Mouse (Mus musculus) CH12.LX (cell line): Measurements from ENCODE around the gene Cfap126. TPM values are rescaled to one million over a fixed set of nuclear protein-coding genes. Genes with fewer than 3 reads are reported as not detected.
"Not testable (repeated sequence)": the region's sequence is repeated elsewhere in the genome, so short reads cannot be mapped to it uniquely, and the experiment has no call there.

Experiments used
- DNase-seq: peaks from one replicate; pipeline ENCODE4 v3.0.0-alpha.2; 2013; ENCODE audit errors: extremely low read depth
- H3K27ac ChIP-seq: 2 replicates; pipeline ENCODE4 v1.5.1; 2012; ENCODE audit warnings: low read depth, mild to moderate bottlenecking, control low read depth, moderate library complexity; ENCODE audit not compliant: insufficient read depth
- H3K27me3 ChIP-seq: replicated peaks from 2 replicates; pipeline ENCODE3; 2012; ENCODE audit warnings: inconsistent platforms
- H3K36me3 ChIP-seq, 2 experiments: replicated peaks in 1 of 2; 2 replicates each; pipeline versions ENCODE3 to v1.6.1; 2012; ENCODE audit warnings: inconsistent platforms in 1 of 2, low read length in 1 of 2, mild to moderate bottlenecking in 1 of 2, mixed read lengths in 1 of 2, moderate library complexity in 1 of 2; ENCODE audit not compliant: control insufficient read depth in 1 of 2, insufficient read depth in 1 of 2
- H3K4me1 ChIP-seq, 2 experiments: 2 replicates each; pipeline ENCODE4 v1.6.1; 2012; ENCODE audit warnings: inconsistent platforms in 1 of 2, moderate library complexity in 1 of 2; ENCODE audit not compliant: insufficient read depth in 2 of 2, control insufficient read depth in 1 of 2
- H3K4me2 ChIP-seq: 2 replicates; pipeline ENCODE4 v1.6.1; 2012; ENCODE audit warnings: low read depth, mild to moderate bottlenecking, control low read depth; ENCODE audit not compliant: poor library complexity, insufficient read depth, severe bottlenecking
- H3K4me3 ChIP-seq, 3 experiments: fragments of 150-350 bp in 1 of 3; sonication (generic) in 1 of 3; replicated peaks in 1 of 3; 2 replicates each; pipeline versions ENCODE3 to v1.5.1; 2011 to 2012; ENCODE audit warnings: low read depth in 2 of 3, low read length in 2 of 3, mild to moderate bottlenecking in 2 of 3, moderate library complexity in 2 of 3, control low read depth in 1 of 3, improper control_type of control experiment in 1 of 3, inconsistent platforms in 1 of 3, mixed read lengths in 1 of 3; ENCODE audit not compliant: poor library complexity in 1 of 3
- H3K79me2 ChIP-seq: replicated peaks from 2 replicates; pipeline ENCODE4 v1.6.1; 2012; ENCODE audit warnings: mild to moderate bottlenecking, moderate library complexity; ENCODE audit not compliant: control insufficient read depth, poor library complexity, insufficient read depth, severe bottlenecking; ENCODE audit errors: extremely low read depth
- H3K9ac ChIP-seq: 2 replicates; pipeline ENCODE4 v1.6.1; 2012; ENCODE audit warnings: low read depth, mild to moderate bottlenecking, control low read depth, moderate library complexity; ENCODE audit not compliant: insufficient read depth
- H3K9me3 ChIP-seq: replicated peaks from 2 replicates; pipeline ENCODE3; 2012; ENCODE audit warnings: low read length, inconsistent platforms, mixed read lengths
- ELF1 ChIP-seq: IDR thresholded peaks from 2 replicates; pipeline ENCODE4 v1.6.1; 2014; ENCODE audit warnings: low read depth, mild to moderate bottlenecking, inconsistent platforms, low read length, improper control_type of control experiment
- TBP ChIP-seq: conservative IDR thresholded peaks from 2 replicates; pipeline ENCODE4 v1.6.1; 2011; ENCODE audit warnings: low read depth, low read length, improper control_type of control experiment
- dilution Hi-C: fragments of 300-500 bp; cut with MboI; formaldehyde crosslinking; loops from 2 replicates; pipeline ENCODE4 v1.14.3; 2020; ENCODE audit warnings: low sequenced_read_pairs; ENCODE audit not compliant: extremely low pct_unique_long_range_greater_than_20kb, extremely low pct_ligation_motif_present
- in situ Hi-C: fragments of 300-500 bp; cut with MboI; formaldehyde crosslinking; loops from 3 replicates; pipeline ENCODE4 v1.14.3; 2019; ENCODE audit warnings: low sequenced_read_pairs, low pct_ligation_motif_present, low pct_unique_long_range_greater_than_20kb, mixed read lengths
- polyA plus RNA-seq: library from polyadenylated mRNA; unstranded; fragments of >175 nt; gene quantifications from 2 replicates; pipeline ENCODE4 v1.2.1, GENCODE M21; 2012; ENCODE audit warnings: low read depth; ENCODE audit not compliant: insufficient read length
- total RNA-seq, 2 experiments: library from RNA; depleted of rRNA; stranded (reverse); fragments of 300-350 nt in 1 of 2; fragments of >200 nt in 1 of 2; gene quantifications; 2 replicates each; pipeline ENCODE4 v1.2.3; 2012 to 2014

The Cfap126 gene
- total and polyA plus RNA-seq, 3 experiments: 0.79 to 3.4 (median 2.0) TPM

GRCm38 (mm10) chr1:171065243-171065587 lies 48.5 kb upstream of the Cfap126 start:
- H3K79me2 ChIP-seq, DNase-seq, H3K4me2 ChIP-seq, H3K4me1 ChIP-seq, H3K27me3 ChIP-seq, in situ Hi-C loops, dilution Hi-C loops, H3K9ac ChIP-seq, H3K27ac ChIP-seq, H3K9me3 ChIP-seq, H3K36me3 ChIP-seq: not testable (repeated sequence)
- peak; percentile 43; the same call in 1 of the 2 replicates for TF ChIP-seq ELF1
- peak overlapping the region in 2 of 3 experiments; percentile 26 to 31 for H3K4me3 ChIP-seq

DNA sequence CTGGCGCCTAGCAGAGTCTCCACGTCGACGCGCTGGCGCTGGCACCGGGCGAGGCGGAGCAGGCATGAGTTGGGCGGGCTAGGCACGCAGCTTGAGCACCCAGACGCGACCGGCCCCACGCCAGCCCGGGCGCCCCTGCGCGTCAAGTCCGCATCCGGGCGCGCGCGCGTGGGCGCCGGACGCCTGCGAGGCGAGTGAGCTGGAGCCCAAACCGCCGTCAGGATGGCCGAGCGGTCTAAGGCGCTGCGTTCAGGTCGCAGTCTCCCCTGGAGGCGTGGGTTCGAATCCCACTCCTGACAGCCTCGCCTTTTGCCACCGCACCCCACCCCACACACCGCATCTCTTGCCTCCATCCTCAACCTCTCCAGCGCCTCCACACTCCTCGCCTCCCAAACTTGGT lies 48.0 kb upstream of the Cfap126 start:
- TF ChIP-seq TBP: peak; percentile 75
- dilution Hi-C loops, H3K27me3 ChIP-seq, H3K27ac ChIP-seq, H3K4me2 ChIP-seq, in situ Hi-C loops, H3K9ac ChIP-seq, H3K79me2 ChIP-seq, H3K36me3 ChIP-seq, H3K4me1 ChIP-seq, DNase-seq, H3K9me3 ChIP-seq: not testable (repeated sequence)
- H3K4me3 ChIP-seq: peak overlapping the region in 1 of 3 experiments; percentile 40

GRCm38 (mm10) chr1:171066583-171066982 lies 47.1 kb upstream of the Cfap126 start:
- dilution Hi-C loops, H3K79me2 ChIP-seq, H3K27ac ChIP-seq, H3K4me1 ChIP-seq, H3K36me3 ChIP-seq, H3K9ac ChIP-seq, H3K27me3 ChIP-seq, H3K9me3 ChIP-seq, H3K4me2 ChIP-seq, H3K4me3 ChIP-seq, DNase-seq, in situ Hi-C loops: not testable (repeated sequence)
- TF ChIP-seq TBP (0 out of 2 replicates have a peak, but pooled peaks have one; percentile 28), ELF1 (0 out of 2 replicates have a peak, but pooled peaks have one; percentile 6)

DNA sequence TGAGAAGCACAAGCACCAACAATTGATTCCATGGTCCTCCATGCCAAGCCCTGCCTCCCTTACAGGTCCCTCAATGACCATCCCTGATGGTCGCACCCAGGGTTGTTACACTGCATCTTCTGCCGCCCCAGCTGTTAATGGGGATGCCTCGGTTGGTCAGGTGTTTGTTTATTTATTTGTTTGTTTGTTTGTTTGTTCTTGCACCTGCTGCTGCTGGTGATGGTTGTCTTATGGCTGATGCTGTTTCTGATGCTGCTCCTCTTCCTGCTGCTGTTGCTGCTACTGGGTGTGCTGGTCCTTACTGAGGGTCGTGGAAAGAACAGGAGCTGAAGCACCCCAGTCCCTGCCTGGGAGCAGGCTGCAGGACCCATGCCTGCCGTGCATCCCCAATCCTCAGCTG lies 45.8 kb upstream of the Cfap126 start:
- H3K36me3 ChIP-seq, H3K4me2 ChIP-seq, H3K27ac ChIP-seq, DNase-seq, H3K4me1 ChIP-seq, in situ Hi-C loops, H3K4me3 ChIP-seq, dilution Hi-C loops, H3K9ac ChIP-seq, H3K27me3 ChIP-seq, H3K79me2 ChIP-seq, H3K9me3 ChIP-seq: not testable (repeated sequence)

- H3K9me3 ChIP-seq, H3K27me3 ChIP-seq, H3K4me1 ChIP-seq, H3K4me3 ChIP-seq, H3K9ac ChIP-seq, dilution Hi-C loops, H3K36me3 ChIP-seq, H3K4me2 ChIP-seq, DNase-seq, H3K79me2 ChIP-seq, H3K27ac ChIP-seq, in situ Hi-C loops: not testable (repeated sequence)
Observed at GRCm38 (mm10) chr1:171069508-171069907, 44.2 kb upstream of the Cfap126 start.

DNA sequence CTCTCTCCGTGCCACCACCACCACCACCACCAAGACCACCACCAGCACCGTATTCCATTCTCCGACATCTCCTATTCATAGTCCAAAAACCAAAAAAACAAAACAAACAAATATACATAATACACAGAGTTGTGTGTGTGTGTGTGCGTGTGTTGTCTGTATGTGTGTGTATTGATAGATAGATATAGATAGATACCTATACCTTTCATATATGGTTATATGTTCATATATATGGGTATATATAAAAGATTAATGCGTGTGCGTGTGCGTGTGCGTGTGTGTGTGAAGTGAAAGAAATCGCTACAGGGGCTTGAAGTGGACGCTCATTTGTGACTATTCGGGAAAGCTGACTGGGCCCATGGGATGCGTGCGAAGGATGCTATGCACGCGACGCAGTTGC lies 42.8 kb upstream of the Cfap126 start:
- H3K9me3 ChIP-seq, DNase-seq, in situ Hi-C loops, H3K27me3 ChIP-seq, H3K27ac ChIP-seq, H3K4me3 ChIP-seq, H3K79me2 ChIP-seq, H3K4me2 ChIP-seq, H3K9ac ChIP-seq, dilution Hi-C loops, H3K36me3 ChIP-seq, H3K4me1 ChIP-seq: not testable (repeated sequence)
